Mouse (Mus musculus): ENCODE data around the gene Gm2012. TPM values are rescaled to one million over a fixed set of nuclear protein-coding genes. Genes with fewer than 3 reads are reported as not detected.
"Not testable (repeated sequence)": the region's sequence is repeated elsewhere in the genome, so short reads cannot be mapped to it uniquely, and the experiment has no call there.

Gm2012 gene
- polyA plus RNA-seq (2016; fragmentation: Nextera tagmentation; extraction: Ambion mirVana): not detected in 2 replicates

DNA sequence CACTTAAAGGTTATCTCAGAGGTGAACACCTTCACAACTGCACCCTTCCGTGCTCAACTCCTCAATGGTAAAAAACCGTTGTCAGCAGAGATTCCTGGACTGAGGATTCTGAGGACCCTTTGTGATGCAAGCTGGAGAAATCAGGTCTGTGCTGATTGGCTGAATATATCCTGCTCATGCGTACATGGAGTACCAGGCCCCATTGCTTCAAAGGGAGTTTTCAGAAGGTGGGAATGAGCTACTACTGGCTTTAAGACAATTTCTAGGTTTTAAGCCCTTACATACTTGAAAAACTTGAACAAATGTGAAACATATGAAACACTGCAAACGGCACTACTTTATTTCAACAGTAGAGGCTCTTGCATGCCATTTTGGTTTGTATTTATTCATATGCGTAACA, at the start of gene Gm2012:
Gm2012 (minus strand) TSS at position 101 of the 400 bp plus-strand sequence.
- ATAC-seq (ENCODE audit: low FRiP score, low read depth); H3K36me3 ChIP-seq; H3K4me2 ChIP-seq (replicated peaks); H3K4me3 ChIP-seq; H3K27ac ChIP-seq; H3K9ac ChIP-seq; H3K27me3 ChIP-seq (replicated peaks); H3K4me1 ChIP-seq; H3K9me3 ChIP-seq: not testable (repeated sequence)
- 90% methylated on average over 1 of the region's 5 CpGs for WGBS

DNA sequence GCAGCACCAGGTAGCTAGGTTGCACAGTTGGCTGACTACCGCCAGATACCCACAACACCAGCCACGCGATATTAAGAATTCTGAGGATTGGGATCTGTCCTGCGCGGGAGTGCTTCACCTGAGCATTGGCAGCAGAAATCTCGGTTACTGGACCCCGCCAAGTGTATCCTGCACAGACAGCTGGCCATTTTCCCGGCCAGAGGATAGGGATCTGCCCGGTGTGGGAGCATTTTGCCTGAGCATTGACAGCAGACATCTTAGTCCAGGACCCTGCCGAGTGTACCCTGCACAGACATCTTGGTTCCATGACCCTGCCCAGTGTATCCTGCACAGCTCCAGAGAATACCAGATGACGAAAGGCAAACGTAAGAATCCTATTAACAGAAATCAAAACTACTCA, 72.0 kb downstream of the Gm2012 start:
- H3K9ac ChIP-seq; ATAC-seq (ENCODE audit: low FRiP score, low read depth); H3K4me3 ChIP-seq; H3K4me2 ChIP-seq (replicated peaks); H3K9me3 ChIP-seq; H3K4me1 ChIP-seq; H3K27me3 ChIP-seq (replicated peaks); H3K36me3 ChIP-seq; H3K27ac ChIP-seq: not testable (repeated sequence)
- WGBS: 80% methylated on average over 12 of the region's 12 CpGs

Small RNA genes lying within 50 kb of the gene (microRNA-seq; reads per million reads assigned to microRNA genes)
- gene Gm26302: not detected

Other genes starting within 250 kb of the Gm2012 start
- gene Gm5168, start 180.3 kb downstream of the Gm2012 start, polyA plus RNA-seq (2016; fragmentation: Nextera tagmentation; extraction: Ambion mirVana): not detected in 2 replicates
- not detected in 2 replicates for gene Gm2030, start 78.7 kb upstream of the Gm2012 start, polyA plus RNA-seq (2016; fragmentation: Nextera tagmentation; extraction: Ambion mirVana)

Data from neural tube, embryonic 12.5 days (tissue).